Mouse (Mus musculus) bone marrow macrophage, adult 2 months (primary cell): Measurements from ENCODE around the gene Fcf1.

ENCODE experiments used
- CTCF ChIP-seq: IDR thresholded peaks from 2 replicates; pipeline ENCODE4 v1.5.1; 2012; ENCODE audit warnings: low read depth, mild to moderate bottlenecking, low read length, moderate library complexity
- POLR2A ChIP-seq: IDR thresholded peaks from 2 replicates; pipeline ENCODE4 v1.6.1; 2012; ENCODE audit warnings: mild to moderate bottlenecking, low read depth, low read length, borderline replicate concordance

GRCm38 (mm10) chr12:84921881-84922419, 48.7 kb upstream of the Fcf1 start:
- no peak for TF ChIP-seq CTCF
- TF ChIP-seq POLR2A: no peak
